Mouse (Mus musculus) layer of hippocampus, postnatal 36 days (tissue): ENCODE measurements around the gene 4930432K21Rik. TPM values are rescaled to one million over a fixed set of nuclear protein-coding genes. Genes with fewer than 3 reads are reported as not detected.

ENCODE experiments used
- DNase-seq, 2 experiments: peaks; one replicate each; pipeline ENCODE4 v3.0.0; 2022
- total RNA-seq, 2 experiments: library from RNA; stranded (reverse); gene quantifications; 2 replicates each; pipeline ENCODE4 v1.2.3; 2021

4930432K21Rik gene
- total RNA-seq, 2 experiments from 2014 or later: 1.7 to 1.8 TPM

DNA sequence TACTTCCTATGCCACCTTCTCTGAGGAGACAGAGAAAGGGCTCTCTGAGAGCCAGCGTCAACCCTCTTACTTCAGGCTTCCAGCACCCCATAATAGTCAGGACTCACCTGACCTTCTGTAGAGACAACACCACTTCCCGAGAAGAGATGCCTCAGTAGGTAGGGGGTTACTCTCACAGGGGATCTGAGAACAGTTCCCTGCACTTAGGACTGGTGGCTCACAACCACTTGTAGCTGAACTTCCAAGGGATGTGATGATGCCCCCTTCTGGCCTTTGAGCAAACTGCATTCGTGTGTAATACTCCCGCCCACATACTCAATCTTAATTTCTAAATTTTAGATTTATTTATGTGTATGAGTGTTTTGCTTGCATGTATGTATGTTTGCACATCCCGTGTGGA, 45.7 kb downstream of the 4930432K21Rik start:
- DNase-seq: no peak

- no peak for DNase-seq
Measured at GRCm38 (mm10) chr8:84194224-84194743, 46.5 kb downstream of the 4930432K21Rik start.

DNA sequence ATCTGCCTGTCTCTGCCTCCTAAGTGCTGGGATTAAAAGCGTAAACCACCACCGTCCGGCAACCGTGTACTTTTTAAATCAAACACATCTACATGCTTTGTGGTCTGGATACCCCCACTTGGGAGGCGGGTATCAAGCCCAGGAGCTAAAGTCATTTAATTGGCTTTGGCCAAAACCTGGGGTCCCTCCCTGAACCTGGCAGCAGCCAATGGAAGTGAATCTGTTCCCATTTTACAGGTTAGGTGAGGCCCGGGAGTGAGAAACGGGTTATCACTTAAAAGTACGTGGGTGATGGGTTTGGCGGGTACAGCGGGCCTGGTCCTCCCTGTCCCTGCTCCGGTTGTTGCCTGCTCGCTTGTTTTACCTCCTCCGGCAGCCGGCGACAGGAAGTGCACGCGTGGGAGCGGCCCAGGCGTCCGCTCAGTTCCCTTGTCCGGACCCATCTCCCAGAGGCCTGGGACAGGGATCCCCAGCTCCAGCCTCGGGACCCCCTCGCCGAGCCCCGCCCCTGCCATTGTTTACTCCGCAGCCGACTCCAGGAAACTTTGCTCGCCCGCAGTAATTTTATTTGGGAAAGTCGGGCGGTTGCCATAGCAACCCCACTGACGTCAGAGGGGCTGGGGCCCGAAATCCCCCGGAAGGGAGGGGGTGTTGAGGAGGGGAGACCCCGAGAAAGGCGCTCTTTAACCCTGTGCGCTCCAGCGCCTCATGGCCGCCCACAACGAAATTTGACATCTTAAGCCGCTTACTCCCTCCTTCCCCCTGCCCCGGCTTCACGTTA, 49.5 kb downstream of the 4930432K21Rik start:
- DNase-seq: peak in 1 of 2 experiments; percentile 76

DNA sequence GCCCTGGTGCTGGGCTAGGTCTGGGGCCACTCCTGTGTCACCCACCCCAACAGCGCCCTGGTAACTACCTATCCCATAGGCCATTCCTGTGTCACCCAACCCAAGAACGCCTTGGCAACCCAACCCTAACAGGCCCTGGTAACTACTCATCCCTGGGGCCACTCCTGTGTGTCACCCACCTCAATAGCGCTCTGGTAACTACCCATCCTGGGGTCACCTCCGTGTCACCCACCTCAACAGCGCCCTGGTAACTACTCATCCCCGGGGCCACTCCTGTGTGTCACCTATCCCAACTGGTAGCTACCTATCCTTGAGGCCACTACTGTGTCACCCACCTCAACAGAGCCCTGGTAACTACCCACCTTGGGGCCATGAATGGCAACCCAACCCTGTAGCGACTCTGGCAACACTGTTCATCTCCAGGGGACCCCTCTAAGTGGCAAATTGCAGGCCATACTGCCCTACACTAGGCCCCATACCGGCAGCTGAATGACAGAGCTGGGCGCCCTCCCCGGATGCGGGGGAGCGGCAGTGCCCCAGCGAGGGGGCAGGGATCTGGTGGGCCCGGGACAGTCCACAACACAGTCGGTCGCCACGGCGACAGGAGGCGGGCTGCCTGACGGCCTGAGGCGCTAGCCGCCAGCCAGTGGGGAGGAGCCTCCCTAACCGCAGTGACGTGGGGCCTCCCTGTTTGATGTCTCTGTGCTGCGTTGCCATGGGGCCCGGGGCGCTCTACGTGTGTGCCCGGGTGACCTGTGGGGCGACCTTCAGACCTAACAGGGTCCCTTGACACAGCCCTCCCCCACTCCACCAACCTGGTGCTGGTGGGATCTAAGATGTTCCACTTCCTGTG, 50.3 kb downstream of the 4930432K21Rik start:
- DNase-seq: peak; percentile 75 to 85

GRCm38 (mm10) chr8:84198871-84199270, 51.0 kb downstream of the 4930432K21Rik start:
- no peak for DNase-seq

- no peak for DNase-seq
Measured at GRCm38 (mm10) chr8:84199348-84200125, 51.7 kb downstream of the 4930432K21Rik start.

DNA sequence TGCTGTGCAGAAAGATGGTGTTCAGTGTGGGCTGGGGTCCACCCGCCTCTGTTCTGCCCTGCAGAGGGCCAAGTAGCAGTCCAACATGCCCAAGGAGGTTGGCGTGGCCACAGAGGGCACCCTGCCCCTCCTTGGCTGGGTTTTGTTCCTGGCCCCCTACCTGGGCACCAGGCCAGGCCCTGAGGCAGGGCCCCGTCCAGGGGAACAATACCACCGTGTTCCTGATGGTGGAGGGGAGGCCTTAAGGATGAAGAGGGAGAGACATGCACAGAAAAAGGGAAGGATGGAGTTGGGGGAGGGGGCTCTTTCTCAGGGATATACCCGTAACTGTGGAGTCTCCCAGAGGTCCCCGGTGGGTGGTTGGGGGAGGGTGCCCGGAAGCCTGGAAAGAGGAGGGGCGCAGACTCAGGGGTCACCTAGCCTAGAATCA, 52.3 kb downstream of the 4930432K21Rik start:
- no peak for DNase-seq

DNA sequence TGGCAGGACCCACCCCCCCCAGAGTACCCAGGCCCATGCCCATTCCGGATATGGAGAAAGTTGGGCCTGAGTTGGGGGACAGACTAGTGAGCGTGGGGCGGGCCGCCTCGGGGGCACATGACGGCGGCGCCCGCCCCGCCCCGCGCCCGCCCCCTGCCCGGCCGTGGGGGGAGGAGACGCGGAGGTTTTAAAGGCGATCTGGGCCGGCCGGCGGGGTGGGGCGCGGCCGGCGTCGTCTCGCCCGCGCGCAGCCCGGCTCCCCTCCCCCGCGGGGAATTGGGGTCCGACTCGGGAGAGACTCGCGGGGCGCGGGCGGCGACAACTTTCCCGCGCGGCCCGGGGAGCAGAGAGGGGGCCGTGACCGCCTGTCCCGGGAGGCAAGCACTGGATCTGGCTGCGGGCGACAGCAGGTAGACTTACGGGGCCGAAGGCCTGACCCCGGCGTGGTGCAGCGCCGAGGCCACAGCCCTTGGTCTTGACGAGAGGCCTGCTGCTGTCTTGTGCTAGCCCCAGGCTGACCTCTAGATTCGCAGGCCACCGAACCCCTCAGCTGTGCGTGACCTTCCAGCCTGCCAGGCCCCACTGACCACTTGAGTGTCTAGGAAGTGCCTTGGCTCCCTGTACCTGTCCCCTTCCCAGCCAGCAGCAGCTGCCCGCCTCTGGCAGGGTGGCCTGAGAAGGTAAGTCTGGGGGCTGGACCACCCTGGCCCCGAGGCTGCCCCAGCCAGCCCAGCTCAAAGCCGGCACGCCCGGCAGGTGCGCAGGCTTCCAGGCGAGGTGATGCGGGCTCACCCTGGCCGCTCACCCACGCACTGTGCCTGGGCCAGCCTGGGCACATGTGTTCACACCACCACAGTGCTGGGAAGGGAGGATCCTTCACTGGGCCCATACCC, 53.1 kb downstream of the 4930432K21Rik start:
- DNase-seq: no peak

- peak in 1 of 2 experiments; percentile 50 for DNase-seq
Measured at GRCm38 (mm10) chr8:84201545-84202245, 53.9 kb downstream of the 4930432K21Rik start.

GRCm38 (mm10) chr8:84202466-84202865, 54.6 kb downstream of the 4930432K21Rik start:
- DNase-seq: no peak

DNA sequence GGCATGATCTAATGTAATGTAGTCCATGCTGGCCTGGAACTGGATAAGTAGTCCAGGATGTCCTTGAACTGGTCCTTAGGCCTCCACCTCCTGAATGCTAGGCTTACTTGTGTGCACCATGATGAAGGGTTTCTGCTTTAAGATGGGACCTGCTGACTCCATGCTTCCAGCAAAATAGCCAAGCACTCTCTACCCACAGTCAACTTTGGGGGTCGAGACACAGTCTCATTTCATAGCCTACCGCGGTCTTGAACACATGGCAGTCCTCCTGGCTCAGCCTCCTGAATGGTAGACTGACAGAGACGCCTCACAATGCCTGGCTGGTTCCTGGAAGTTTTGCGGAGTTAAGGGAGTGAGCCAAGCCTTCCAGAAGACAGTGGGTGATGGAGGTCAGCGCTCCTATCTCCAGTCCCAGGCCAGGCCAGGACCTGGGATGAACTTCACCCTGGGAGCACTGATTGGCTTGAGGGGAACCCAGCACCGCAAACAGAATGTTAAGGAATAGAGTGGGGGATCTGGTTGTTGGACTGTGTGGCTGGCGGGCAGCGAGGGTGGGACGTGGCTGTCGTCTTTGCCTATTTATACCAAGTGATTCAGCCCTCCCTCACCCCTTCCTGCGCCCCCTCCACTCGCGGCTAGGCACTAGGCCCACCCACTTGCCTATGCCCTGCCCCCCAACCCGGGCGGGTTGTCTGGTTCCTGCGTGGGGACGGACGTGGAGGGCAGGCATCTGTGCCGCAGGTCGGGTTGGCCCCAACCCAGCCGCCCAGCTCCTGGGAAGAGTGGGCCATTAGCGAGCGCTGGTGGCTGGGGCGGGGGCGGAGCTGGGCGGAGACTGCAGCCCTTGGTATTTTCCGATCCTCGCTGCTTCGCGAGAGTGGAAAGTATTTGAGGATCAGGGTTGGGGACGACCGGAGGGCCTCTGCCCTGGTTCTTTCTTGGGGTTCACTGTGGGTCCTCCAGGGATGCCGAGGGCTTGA, 55.4 kb downstream of the 4930432K21Rik start:
- DNase-seq: peak; percentile 64 to 77

- DNase-seq: no peak
Measured at GRCm38 (mm10) chr8:84203975-84204772, 56.3 kb downstream of the 4930432K21Rik start.

- DNase-seq: no peak
Measured at GRCm38 (mm10) chr8:84205073-84205472, 57.2 kb downstream of the 4930432K21Rik start.

- no peak for DNase-seq
Measured at GRCm38 (mm10) chr8:84206666-84207065, 58.8 kb downstream of the 4930432K21Rik start.

DNA sequence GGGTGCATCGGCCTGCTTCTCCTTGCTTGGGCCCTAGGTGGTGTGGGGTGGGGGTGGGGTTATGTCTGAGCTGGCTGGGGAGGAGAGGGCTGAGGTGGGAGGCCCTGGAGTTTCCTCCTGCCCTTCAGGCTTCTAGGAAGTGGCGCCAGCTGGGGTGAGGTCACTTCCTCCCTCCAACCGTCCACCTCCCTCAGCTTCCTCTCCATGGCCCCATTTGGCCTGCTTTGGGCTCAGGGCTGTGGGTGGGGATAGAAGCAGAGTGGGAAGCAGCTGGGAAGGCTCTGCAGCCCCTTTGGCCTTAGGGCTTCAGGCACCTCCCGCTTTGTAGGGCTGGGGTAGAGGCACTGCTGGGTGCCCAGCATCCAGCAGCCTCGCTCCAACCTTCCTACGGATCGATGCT, 60.0 kb downstream of the 4930432K21Rik start:
- DNase-seq: no peak

- DNase-seq: no peak
Measured at GRCm38 (mm10) chr8:84208381-84209380, 60.9 kb downstream of the 4930432K21Rik start.

DNA sequence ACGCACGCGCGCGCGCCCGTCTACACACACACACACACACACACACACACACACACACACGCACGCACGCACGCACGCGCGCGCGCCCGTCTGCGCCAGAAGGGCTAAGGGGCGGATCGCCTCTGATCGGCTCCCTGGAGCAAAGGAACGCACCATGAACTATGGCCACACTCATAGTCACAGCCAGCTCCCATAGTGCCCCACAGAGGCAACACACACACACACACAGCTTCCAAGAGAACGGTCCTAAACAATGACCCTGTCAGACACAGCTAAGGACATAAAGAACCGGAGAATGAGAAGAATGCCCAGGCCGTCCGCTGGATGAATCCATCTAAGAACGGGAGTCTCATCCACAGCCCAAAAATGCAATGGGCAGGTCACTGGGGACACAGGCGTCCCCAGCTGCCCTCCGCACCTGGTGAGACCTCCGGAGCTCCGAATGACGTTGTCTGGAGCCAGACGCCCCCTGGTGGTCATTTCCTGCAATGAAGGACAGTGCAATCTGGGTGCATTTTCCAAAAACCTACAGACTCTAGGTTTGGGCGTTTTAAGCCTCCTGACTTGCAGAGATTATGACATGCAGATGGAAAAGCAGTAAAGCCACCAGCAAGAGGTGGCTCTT, 62.5 kb downstream of the 4930432K21Rik start:
- DNase-seq: peak; percentile 73 to 75
